Mouse (Mus musculus) testis, adult 2 months (tissue): ENCODE data around the gene Mpzl3. TPM values are rescaled to one million over a fixed set of nuclear protein-coding genes. Genes with fewer than 3 reads are reported as not detected.
A peak's percentile ranks its signal among the peaks of the same experiment; 100 is the strongest.

Experiments
- H3K27ac ChIP-seq: fragments of 200-500 bp; 2 replicates; pipeline ENCODE4 v1.5.1; 2012; ENCODE audit warnings: low read depth, low read length; ENCODE audit not compliant: control insufficient read depth, insufficient read depth
- H3K27me3 ChIP-seq: fragments of 200-500 bp; 2 replicates; pipeline ENCODE4 v1.6.1; 2012; ENCODE audit warnings: mild to moderate bottlenecking, low read length, moderate library complexity; ENCODE audit not compliant: control insufficient read depth, insufficient read depth
- H3K36me3 ChIP-seq: fragments of 200-500 bp; 2 replicates; pipeline ENCODE4 v1.6.1; 2012; ENCODE audit warnings: mild to moderate bottlenecking, low read length; ENCODE audit not compliant: control insufficient read depth, insufficient read depth
- H3K4me1 ChIP-seq: fragments of 200-500 bp; 2 replicates; pipeline ENCODE4 v1.6.1; 2012; ENCODE audit warnings: low read length; ENCODE audit not compliant: control insufficient read depth, insufficient read depth
- H3K4me3 ChIP-seq: fragments of 200-500 bp; 2 replicates; pipeline ENCODE4 v1.5.1; 2012; ENCODE audit warnings: low read depth, mild to moderate bottlenecking, low read length, moderate library complexity, mixed read lengths; ENCODE audit not compliant: control insufficient read depth
- CTCF ChIP-seq: fragments of 200-500 bp; IDR thresholded peaks from 2 replicates; pipeline ENCODE4 v1.5.1; 2012; ENCODE audit warnings: low read depth, mild to moderate bottlenecking, inconsistent platforms, low read length, moderate library complexity; ENCODE audit not compliant: control insufficient read depth, insufficient read depth, insufficient replicate concordance
- POLR2A ChIP-seq: fragments of 200-500 bp; IDR thresholded peaks from 2 replicates; pipeline ENCODE4 v1.6.1; 2012; ENCODE audit warnings: low read depth, mild to moderate bottlenecking, inconsistent platforms, low read length, moderate library complexity; ENCODE audit not compliant: control insufficient read depth
- polyA plus RNA-seq: library from polyadenylated mRNA; depleted of rRNA; stranded (reverse); fragments of >200 nt; gene quantifications from 2 replicates; pipeline ENCODE4 v1.2.3, GENCODE M21; 2012

Mpzl3 gene
- polyA plus RNA-seq, 1 experiment: 0.67 TPM

GRCm38 (mm10) chr9:45103211-45103979 lies 48.4 kb downstream of the Mpzl3 start:
- Histone ChIP-seq H3K27me3 (no peaks in the 10 kb centered on the region), H3K4me1 (no peaks in the 10 kb centered on the region), H3K27ac (no peak overlapping the region), H3K4me3 (no peak overlapping the region), H3K36me3 (no peaks in the 10 kb centered on the region)
- TF ChIP-seq POLR2A: no peak
- TF ChIP-seq CTCF: no peak

- Histone ChIP-seq H3K27ac (no peak overlapping the region), H3K4me3 (no peak overlapping the region), H3K4me1 (no peaks in the 10 kb centered on the region), H3K36me3 (no peaks in the 10 kb centered on the region), H3K27me3 (no peaks in the 10 kb centered on the region)
- TF ChIP-seq POLR2A (no peak), CTCF (no peak)
Observed at GRCm38 (mm10) chr9:45105596-45106374, 50.8 kb downstream of the Mpzl3 start.

GRCm38 (mm10) chr9:45115706-45116105 lies 60.7 kb downstream of the Mpzl3 start:
- TF ChIP-seq CTCF: no peak
- Histone ChIP-seq H3K27me3 (no peaks in the 10 kb centered on the region), H3K4me1 (peaks cover 3% of the 10 kb centered on the region), H3K4me3 (peak overlapping the region; percentile 26; the same call in 1 of the 2 replicates), H3K36me3 (no peaks in the 10 kb centered on the region), H3K27ac (no peak overlapping the region)

GRCm38 (mm10) chr9:45116819-45117218 lies 61.8 kb downstream of the Mpzl3 start:
- Histone ChIP-seq H3K4me3 (no peak overlapping the region), H3K27me3 (no peaks in the 10 kb centered on the region), H3K4me1 (peaks cover 3% of the 10 kb centered on the region), H3K27ac (no peak overlapping the region), H3K36me3 (no peaks in the 10 kb centered on the region)
- TF ChIP-seq CTCF (no peak), POLR2A (no peak)

GRCm38 (mm10) chr9:45117741-45118431 lies 62.9 kb downstream of the Mpzl3 start, which contains the start of gene Scn2b:
Gene Scn2b, plus strand, starts transcription at chr9:45117782.
- TF ChIP-seq CTCF (no peak), POLR2A (no peak)
- Histone ChIP-seq H3K4me3 (peak within 1 kb of the TSS; percentile 32), H3K27me3 (no peaks in the 10 kb centered on the region), H3K36me3 (no peaks in the 10 kb centered on the region), H3K4me1 (peaks cover 3% of the 10 kb centered on the region), H3K27ac (no peak within 1 kb of the TSS)

- Histone ChIP-seq H3K4me1 (peaks cover 3% of the 10 kb centered on the region), H3K4me3 (no peak overlapping the region; the same call in 1 of the 2 replicates), H3K36me3 (no peaks in the 10 kb centered on the region), H3K27me3 (no peaks in the 10 kb centered on the region), H3K27ac (no peak overlapping the region)
- TF ChIP-seq POLR2A: no peak
- TF ChIP-seq CTCF: no peak
Observed at GRCm38 (mm10) chr9:45118552-45118951, 63.6 kb downstream of the Mpzl3 start.

GRCm38 (mm10) chr9:45119316-45119953 lies 64.4 kb downstream of the Mpzl3 start:
- H3K36me3 ChIP-seq: no peaks in the 10 kb centered on the region
- H3K4me3 ChIP-seq: no peak overlapping the region
- no peak overlapping the region for H3K27ac ChIP-seq
- H3K27me3 ChIP-seq: no peaks in the 10 kb centered on the region
- peaks cover 3% of the 10 kb centered on the region for H3K4me1 ChIP-seq
- no peak for TF ChIP-seq POLR2A
- no peak for TF ChIP-seq CTCF
